Mouse (Mus musculus) midbrain, embryonic 12.5 days (tissue): ENCODE data around the gene Nop14. TPM values are rescaled to one million over a fixed set of nuclear protein-coding genes. Genes with fewer than 3 reads are reported as not detected.

ENCODE experiments used
- ATAC-seq: fragments of 200-750 bp; cut with Nextera tagmentation; 2 replicates; pipeline ENCODE4 v1.8.0; 2017; ENCODE audit warnings: low read depth, moderate TSS enrichment, moderate library complexity; ENCODE audit not compliant: low FRiP score
- H3K27ac ChIP-seq: fragments of 300-500 bp; sonication (generic); replicated peaks from 2 replicates; pipeline ENCODE4 v1.5.1; 2016; ENCODE audit warnings: mild to moderate bottlenecking
- H3K27me3 ChIP-seq: fragments of 300-500 bp; sonication (generic); 2 replicates; pipeline ENCODE4 v1.6.1; 2016; ENCODE audit warnings: mild to moderate bottlenecking
- H3K36me3 ChIP-seq: fragments of 300-500 bp; sonication (generic); 2 replicates; pipeline ENCODE4 v1.6.1; 2016
- H3K4me1 ChIP-seq: fragments of 300-500 bp; sonication (generic); 2 replicates; pipeline ENCODE4 v1.6.1; 2016
- H3K4me2 ChIP-seq: fragments of 300-500 bp; sonication (generic); replicated peaks from 2 replicates; pipeline ENCODE4 v1.6.1; 2016; ENCODE audit warnings: mild to moderate bottlenecking, moderate library complexity
- H3K4me3 ChIP-seq: fragments of 300-500 bp; sonication (generic); 2 replicates; pipeline ENCODE4 v1.5.1; 2016; ENCODE audit warnings: mild to moderate bottlenecking
- H3K9ac ChIP-seq: fragments of 300-500 bp; sonication (generic); replicated peaks from 2 replicates; pipeline ENCODE4 v1.6.1; 2016; ENCODE audit warnings: mild to moderate bottlenecking, moderate library complexity
- H3K9me3 ChIP-seq: fragments of 300-500 bp; sonication (generic); 2 replicates; pipeline ENCODE4 v1.6.1; 2016; ENCODE audit warnings: mild to moderate bottlenecking
- WGBS: fragments of 180-500 bp; shearing (Covaris S2); methylation state at CpG from one replicate; pipeline ENCODE4 v1.1.7; 2016; 5-methylcytosine and 5-hydroxymethylcytosine counted together
- polyA plus RNA-seq: library from polyadenylated mRNA; unstranded; fragments of >200 nt; fragmentation: Nextera tagmentation; extraction: Ambion mirVana; gene quantifications from 2 replicates; pipeline ENCODE4 v1.2.1, GENCODE M21; 2016

Nop14 gene
- 24.5 and 24.7 TPM in 2 replicates for polyA plus RNA-seq

- no peaks in the 10 kb centered on the region for H3K9me3 ChIP-seq
- ATAC-seq = peak; percentile 100
- H3K27ac ChIP-seq = peak within 1 kb of the TSS; percentile 72
- H3K4me2 ChIP-seq = peak within 1 kb of the TSS; percentile 64
- H3K9ac ChIP-seq = peak within 1 kb of the TSS; percentile 72
- H3K4me1 ChIP-seq = peaks cover 8% of the 10 kb centered on the region
- WGBS = under 1% methylated on average over 60 of the region's 60 CpGs
- no peaks in the 10 kb centered on the region for H3K27me3 ChIP-seq
- peaks cover 23% of the 10 kb centered on the region for H3K36me3 ChIP-seq
- peak within 1 kb of the TSS; percentile 70 for H3K4me3 ChIP-seq
These were observed at the start of gene Nop14, which contains the start of gene Grk4 for GRCm38 (mm10) chr5:34659686-34660590. Gene Nop14, minus strand, starts transcription at chr5:34660148. Gene Grk4, plus strand, starts transcription at chr5:34660379.

- H3K27me3 ChIP-seq = no peaks in the 10 kb centered on the region
- H3K9ac ChIP-seq = no peak overlapping the region
- no peak overlapping the region for H3K4me3 ChIP-seq
- WGBS = 88% methylated on average over 1 of the region's 1 CpGs
- ATAC-seq = no peak
- H3K36me3 ChIP-seq = no peaks in the 10 kb centered on the region
- H3K27ac ChIP-seq = no peak overlapping the region
- H3K4me1 ChIP-seq = no peaks in the 10 kb centered on the region
- no peaks in the 10 kb centered on the region for H3K9me3 ChIP-seq
- H3K4me2 ChIP-seq = no peak overlapping the region
These were observed 48.5 kb upstream of the Nop14 start for GRCm38 (mm10) chr5:34708436-34708835.

DNA sequence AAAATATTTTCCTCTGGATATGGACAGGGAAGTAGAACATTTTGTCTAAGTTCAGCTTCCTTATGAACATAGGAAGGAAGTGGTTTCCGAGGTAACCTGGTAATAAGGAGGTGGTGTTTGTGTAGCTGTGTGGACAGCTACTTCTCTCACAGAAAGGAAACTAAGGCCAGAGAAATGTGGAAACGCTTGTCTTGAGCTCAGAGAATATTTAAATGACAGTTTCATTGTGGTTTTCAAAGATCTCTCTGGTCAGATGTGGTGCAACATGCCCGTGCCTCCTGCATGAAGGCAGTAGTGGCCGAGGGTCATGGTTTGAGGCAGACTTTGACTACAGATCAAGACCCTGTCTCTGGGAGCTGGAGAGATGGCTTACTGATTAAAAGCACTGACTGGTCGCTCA lies 35.6 kb upstream of the Nop14 start:
- no peaks in the 10 kb centered on the region for H3K9me3 ChIP-seq
- no peaks in the 10 kb centered on the region for H3K36me3 ChIP-seq
- no peak overlapping the region for H3K27ac ChIP-seq
- H3K4me1 ChIP-seq = no peaks in the 10 kb centered on the region
- no peak for ATAC-seq
- 80% methylated on average over 5 of the region's 5 CpGs for WGBS
- no peak overlapping the region for H3K4me3 ChIP-seq
- H3K27me3 ChIP-seq = no peaks in the 10 kb centered on the region
- no peak overlapping the region for H3K9ac ChIP-seq
- no peak overlapping the region for H3K4me2 ChIP-seq

GRCm38 (mm10) chr5:34692782-34693181 lies 32.8 kb upstream of the Nop14 start:
- H3K4me1 ChIP-seq = no peaks in the 10 kb centered on the region
- WGBS = 76% methylated on average over 2 of the region's 2 CpGs

GRCm38 (mm10) chr5:34689868-34690267 lies 29.9 kb upstream of the Nop14 start:
- Histone ChIP-seq H3K27me3 (no peaks in the 10 kb centered on the region), H3K27ac (no peak overlapping the region), H3K9ac (no peak overlapping the region), H3K4me2 (no peak overlapping the region), H3K9me3 (no peaks in the 10 kb centered on the region), H3K36me3 (no peaks in the 10 kb centered on the region), H3K4me1 (no peaks in the 10 kb centered on the region), H3K4me3 (no peak overlapping the region)
- WGBS = 90% methylated on average over 1 of the region's 1 CpGs
- no peak for ATAC-seq

More at GRCm38 (mm10) chr5:34692782-34693181, 32.8 kb upstream of the Nop14 start:
- H3K27me3 ChIP-seq = no peaks in the 10 kb centered on the region
- no peak overlapping the region for H3K9ac ChIP-seq
- H3K4me3 ChIP-seq = no peak overlapping the region
- ATAC-seq = no peak
- H3K36me3 ChIP-seq = no peaks in the 10 kb centered on the region
- H3K9me3 ChIP-seq = no peaks in the 10 kb centered on the region
- no peak overlapping the region for H3K27ac ChIP-seq
- no peak overlapping the region for H3K4me2 ChIP-seq

DNA sequence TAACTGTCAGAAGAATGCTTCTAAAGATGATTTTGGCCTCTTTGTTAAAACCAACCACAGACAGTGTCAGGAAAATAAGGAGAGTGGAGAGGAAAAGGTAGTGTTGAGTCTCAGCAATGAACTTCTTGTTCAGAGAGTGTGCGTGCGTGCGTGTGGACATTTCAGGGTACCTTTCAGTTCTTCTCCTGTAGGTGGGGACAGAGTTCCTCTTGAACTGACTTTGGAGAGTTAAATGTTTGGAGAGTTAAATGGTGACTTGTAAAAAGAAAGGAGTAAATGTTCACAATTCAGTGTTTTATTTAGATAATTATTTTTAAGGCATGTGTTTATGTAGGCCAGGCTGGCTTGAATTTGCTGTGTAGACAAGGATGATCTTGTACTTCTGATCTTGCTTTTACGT lies 10.3 kb upstream of the Nop14 start:
- Histone ChIP-seq H3K4me3 (no peak overlapping the region), H3K27me3 (no peaks in the 10 kb centered on the region), H3K4me1 (no peaks in the 10 kb centered on the region), H3K9me3 (no peaks in the 10 kb centered on the region), H3K4me2 (no peak overlapping the region), H3K9ac (no peak overlapping the region), H3K36me3 (no peaks in the 10 kb centered on the region; the same call in 1 of the 2 replicates), H3K27ac (no peak overlapping the region)
- WGBS = 77% methylated on average over 4 of the region's 4 CpGs
- ATAC-seq = no peak

DNA sequence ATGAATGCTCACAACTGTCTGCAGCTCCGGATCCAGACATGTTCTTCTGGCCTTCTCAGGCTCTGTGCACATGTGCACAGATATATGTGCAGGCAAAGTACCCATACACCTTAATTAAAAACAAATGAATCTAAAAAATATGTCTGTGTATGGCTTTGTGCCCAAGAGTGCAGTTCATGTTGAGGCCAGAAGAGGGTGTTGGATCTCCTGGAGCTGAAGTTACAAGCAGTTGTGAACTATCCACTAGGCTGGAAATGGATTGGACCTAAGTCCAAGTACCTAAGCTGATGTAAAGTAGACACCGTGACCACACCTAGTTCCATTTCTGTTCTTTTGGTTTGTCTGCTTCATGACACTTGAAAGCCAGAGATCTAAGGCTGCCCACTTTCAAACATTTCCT lies 9.5 kb upstream of the Nop14 start:
- Histone ChIP-seq H3K4me1 (no peaks in the 10 kb centered on the region), H3K9me3 (no peaks in the 10 kb centered on the region), H3K4me3 (no peak overlapping the region), H3K27me3 (no peaks in the 10 kb centered on the region), H3K9ac (no peak overlapping the region), H3K36me3 (no peaks in the 10 kb centered on the region; the same call in 1 of the 2 replicates), H3K4me2 (no peak overlapping the region), H3K27ac (no peak overlapping the region)
- no peak for ATAC-seq
- WGBS = 78% methylated on average over 2 of the region's 2 CpGs

DNA sequence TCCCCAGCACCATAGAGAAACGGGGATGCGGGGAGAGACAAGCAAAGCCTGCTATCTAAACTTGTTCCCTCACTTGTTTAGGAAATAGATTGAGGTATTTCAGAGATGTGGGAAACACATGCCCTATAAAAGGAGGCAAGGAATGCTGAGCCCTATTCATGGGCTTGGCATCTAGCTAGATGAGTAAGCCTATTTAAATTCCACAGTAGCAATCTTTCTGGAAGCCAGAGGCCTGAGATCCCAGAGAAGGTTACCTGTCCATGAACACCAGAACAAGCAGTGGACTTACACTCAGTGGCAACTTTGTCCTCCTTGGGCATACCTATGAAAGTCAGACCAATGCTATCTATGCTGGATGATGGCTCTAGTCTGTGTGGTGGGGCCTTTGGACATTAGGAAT lies 3.3 kb upstream of the Nop14 start:
- Histone ChIP-seq H3K9me3 (no peaks in the 10 kb centered on the region), H3K27ac (no peak overlapping the region), H3K9ac (no peak overlapping the region), H3K4me1 (peaks cover 8% of the 10 kb centered on the region), H3K4me3 (no peak overlapping the region), H3K36me3 (no peaks in the 10 kb centered on the region), H3K27me3 (no peaks in the 10 kb centered on the region), H3K4me2 (no peak overlapping the region)
- ATAC-seq = no peak
- WGBS = 97% methylated on average over 2 of the region's 2 CpGs

DNA sequence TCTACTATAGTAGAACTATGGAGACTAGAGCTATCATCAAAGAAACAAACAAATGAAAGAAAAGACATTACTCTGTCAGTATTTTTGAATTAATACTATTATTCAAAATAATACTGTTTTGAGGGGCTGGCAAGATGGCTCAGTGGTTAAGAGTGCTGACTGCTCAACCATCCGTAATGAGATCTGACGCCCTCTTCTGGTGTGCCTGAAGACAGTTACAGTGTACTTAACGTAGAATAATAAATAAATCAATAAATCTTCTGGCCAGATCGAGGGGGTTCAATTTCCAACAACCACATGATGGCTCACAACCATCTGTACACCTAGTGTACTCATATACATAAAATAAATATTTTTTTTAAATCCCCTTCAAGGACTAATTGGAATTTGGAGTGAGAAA lies 2.0 kb upstream of the Nop14 start:
- Histone ChIP-seq H3K36me3 (peaks cover 6% of the 10 kb centered on the region; the same call in 1 of the 2 replicates), H3K27ac (no peak overlapping the region), H3K4me2 (no peak overlapping the region), H3K27me3 (no peaks in the 10 kb centered on the region), H3K4me1 (peaks cover 8% of the 10 kb centered on the region), H3K4me3 (no peak overlapping the region), H3K9me3 (no peaks in the 10 kb centered on the region), H3K9ac (no peak overlapping the region)
- WGBS = 86% methylated on average over 4 of the region's 4 CpGs
- no peak for ATAC-seq

GRCm38 (mm10) chr5:34660591-34661130 lies 713 bp upstream of the Nop14 start:
- peaks cover 8% of the 10 kb centered on the region for H3K4me1 ChIP-seq
- H3K4me3 ChIP-seq = peak overlapping the region; percentile 70
- no peak for ATAC-seq
- H3K4me2 ChIP-seq = peak overlapping the region; percentile 52
- H3K27ac ChIP-seq = peak overlapping the region; percentile 72
- peaks cover 16% of the 10 kb centered on the region for H3K36me3 ChIP-seq
- H3K27me3 ChIP-seq = no peaks in the 10 kb centered on the region
- no peaks in the 10 kb centered on the region for H3K9me3 ChIP-seq
- peak overlapping the region; percentile 56 for H3K9ac ChIP-seq
- under 1% methylated on average over 57 of the region's 57 CpGs for WGBS

- no peaks in the 10 kb centered on the region for H3K9me3 ChIP-seq
- H3K4me1 ChIP-seq = peaks cover 8% of the 10 kb centered on the region
- H3K27me3 ChIP-seq = no peaks in the 10 kb centered on the region
- H3K4me2 ChIP-seq = no peak overlapping the region
- ATAC-seq = no peak
- H3K9ac ChIP-seq = no peak overlapping the region
- no peak overlapping the region for H3K27ac ChIP-seq
- peaks cover 47% of the 10 kb centered on the region for H3K36me3 ChIP-seq
- 94% methylated on average over 8 of the region's 8 CpGs for WGBS
- H3K4me3 ChIP-seq = no peak overlapping the region
These were observed 2.4 kb downstream of the Nop14 start for GRCm38 (mm10) chr5:34657556-34657955.

DNA sequence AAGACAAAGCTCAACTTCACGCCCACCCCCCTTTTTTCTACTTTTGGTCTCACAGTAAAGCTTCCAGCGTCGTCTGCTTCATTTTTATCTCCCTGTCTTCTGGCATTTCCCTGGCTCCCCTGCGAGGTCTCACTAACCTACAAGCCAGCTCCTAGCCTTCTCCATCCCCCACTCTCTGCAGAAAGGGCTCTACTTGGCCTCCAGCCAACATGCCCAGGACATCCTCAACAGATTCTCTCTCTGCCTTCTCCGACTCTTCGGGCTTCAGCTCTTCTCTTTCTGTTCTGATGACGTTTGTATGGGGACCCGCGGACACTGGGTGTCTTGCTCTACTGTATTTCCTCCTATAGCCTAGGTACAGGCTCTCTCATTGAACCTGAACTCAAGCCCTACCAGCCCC lies 5.1 kb downstream of the Nop14 start:
- ATAC-seq = no peak
- H3K9ac ChIP-seq = no peak overlapping the region
- peaks cover 8% of the 10 kb centered on the region for H3K4me1 ChIP-seq
- WGBS = 93% methylated on average over 9 of the region's 9 CpGs
- no peak overlapping the region for H3K4me2 ChIP-seq
- no peak overlapping the region for H3K4me3 ChIP-seq
- H3K27me3 ChIP-seq = no peaks in the 10 kb centered on the region
- peaks cover 74% of the 10 kb centered on the region for H3K36me3 ChIP-seq
- H3K27ac ChIP-seq = no peak overlapping the region
- no peaks in the 10 kb centered on the region for H3K9me3 ChIP-seq
